Mouse (Mus musculus): ENCODE data around the gene Atoh8. TPM values are rescaled to one million over a fixed set of nuclear protein-coding genes. Genes with fewer than 3 reads are reported as not detected.

Atoh8 gene
- polyA plus RNA-seq, 1 experiment: 9.1 TPM

DNA sequence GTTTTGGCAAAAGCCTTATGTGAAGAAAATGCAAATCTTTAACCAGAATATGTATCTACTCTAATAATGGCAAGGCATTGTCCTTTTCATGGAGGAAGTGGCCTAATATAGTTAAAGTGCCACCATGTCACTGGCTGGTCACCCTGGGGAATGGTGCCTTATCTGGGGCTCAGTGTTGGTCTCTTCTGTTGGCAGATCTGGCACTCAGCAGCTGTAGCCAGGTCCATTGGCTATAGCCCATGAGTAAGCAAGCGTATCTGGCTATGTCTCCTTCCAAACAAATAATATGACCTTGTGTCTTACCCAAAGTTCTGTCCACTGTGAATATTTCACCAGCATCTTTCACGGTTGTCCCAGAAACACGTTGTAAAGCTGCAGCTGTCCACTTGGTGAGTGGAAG, 64.0 kb downstream of the Atoh8 start:
- H3K4me1 ChIP-seq (ENCODE audit: control insufficient read depth, insufficient read depth, insufficient read length, low read length): no peaks in the 10 kb centered on the region
- 82% methylated on average over 3 of the region's 3 CpGs for WGBS

DNA sequence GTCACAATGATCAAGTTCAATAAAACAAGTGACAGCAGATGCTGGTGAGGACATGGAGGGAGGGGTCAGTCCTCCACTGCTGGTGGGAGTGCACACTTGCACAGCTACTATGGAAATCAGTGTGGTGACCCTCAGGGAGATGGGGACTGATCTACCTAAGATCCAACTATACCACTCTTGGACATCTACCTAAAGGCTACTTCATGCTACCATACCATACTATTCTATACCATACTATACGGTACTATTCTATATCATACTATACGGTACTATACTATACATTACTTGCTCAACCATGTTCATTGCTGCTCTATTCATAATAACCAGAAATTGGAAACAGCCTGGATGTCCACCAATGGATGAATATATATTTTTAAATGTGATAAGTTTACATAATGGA, 69.5 kb downstream of the Atoh8 start:
- H3K27ac ChIP-seq (ENCODE audit: insufficient read depth, low read depth, low read length): no peak overlapping the region
- H3K27me3 ChIP-seq (ENCODE audit: control insufficient read depth, insufficient read depth, low read length): no peaks in the 10 kb centered on the region
- no peak for TF ChIP-seq CTCF (IDR thresholded peaks at IDR 0.05; ENCODE audit: extremely low read depth, insufficient read length, insufficient replicate concordance, low read depth, low read length)
- H3K36me3 ChIP-seq (ENCODE audit: control insufficient read depth, insufficient read depth, low read length): no peaks in the 10 kb centered on the region
- H3K4me3 ChIP-seq (ENCODE audit: low read depth, low read length): no peak overlapping the region
- WGBS: 38% methylated on average over 2 of the region's 2 CpGs
- H3K4me1 ChIP-seq (ENCODE audit: control insufficient read depth, insufficient read depth, insufficient read length, low read length): no peaks in the 10 kb centered on the region

More for the DNA sequence above, 64.0 kb downstream of the Atoh8 start:
- Histone ChIP-seq H3K27me3 (ENCODE audit: control insufficient read depth, insufficient read depth, low read length) (no peaks in the 10 kb centered on the region; the same call in 1 of the 2 replicates), H3K27ac (ENCODE audit: insufficient read depth, low read depth, low read length) (no peak overlapping the region), H3K36me3 (ENCODE audit: control insufficient read depth, insufficient read depth, low read length) (no peaks in the 10 kb centered on the region), H3K4me3 (ENCODE audit: low read depth, low read length) (no peak overlapping the region)
- no peak for TF ChIP-seq CTCF (IDR thresholded peaks at IDR 0.05; ENCODE audit: extremely low read depth, insufficient read length, insufficient replicate concordance, low read depth, low read length)
- no peak for TF ChIP-seq POLR2A (IDR thresholded peaks at IDR 0.05; ENCODE audit: low read depth, low read length)

DNA sequence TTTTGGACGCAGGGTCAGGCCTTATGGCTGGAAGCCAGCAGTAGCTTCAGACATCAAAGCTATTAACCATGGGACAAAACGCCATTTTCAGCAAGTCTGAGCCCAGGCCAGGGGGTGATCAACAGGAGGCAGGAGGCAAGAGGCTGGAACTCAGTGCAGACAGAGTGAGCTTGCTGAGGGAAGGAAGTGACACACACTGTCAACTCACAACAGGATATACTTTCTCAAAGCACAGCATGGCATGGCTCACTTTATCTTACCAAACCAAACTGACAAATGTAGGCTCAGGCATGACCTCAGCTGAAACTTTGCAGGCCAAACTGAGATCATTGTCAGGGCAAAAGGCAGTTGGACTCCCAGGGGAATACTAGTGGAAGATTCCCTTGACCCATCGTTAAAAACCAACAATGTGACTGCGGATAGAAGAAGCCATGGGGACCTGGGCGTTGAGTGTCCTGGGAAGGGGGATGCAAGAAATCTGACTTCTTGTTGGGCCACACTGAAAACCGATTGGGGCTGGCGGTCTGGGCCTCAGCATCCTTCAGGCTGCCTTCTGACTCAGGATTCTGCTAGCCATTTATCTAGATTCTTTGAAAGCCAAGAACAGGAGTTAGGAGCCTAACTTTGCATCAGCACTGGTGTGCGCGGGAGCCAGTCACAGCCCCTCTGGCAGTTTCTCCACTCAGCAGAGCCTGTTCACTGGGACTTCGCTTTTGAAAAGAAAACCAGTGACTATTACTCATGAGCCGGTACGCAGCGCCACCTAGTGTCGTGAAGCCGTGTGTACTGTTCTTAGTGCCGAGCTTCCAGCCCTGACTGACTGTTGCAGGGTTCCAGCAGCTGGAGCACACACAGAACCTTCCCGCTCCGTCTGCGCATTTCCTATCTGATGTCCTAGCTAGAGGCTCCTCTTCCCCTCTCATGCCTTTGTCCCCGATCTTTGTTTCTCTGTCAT, 70.8 kb downstream of the Atoh8 start:
- Histone ChIP-seq H3K27ac (ENCODE audit: insufficient read depth, low read depth, low read length) (no peak overlapping the region), H3K36me3 (ENCODE audit: control insufficient read depth, insufficient read depth, low read length) (no peaks in the 10 kb centered on the region), H3K4me3 (ENCODE audit: low read depth, low read length) (no peak overlapping the region), H3K4me1 (ENCODE audit: control insufficient read depth, insufficient read depth, insufficient read length, low read length) (no peaks in the 10 kb centered on the region), H3K27me3 (ENCODE audit: control insufficient read depth, insufficient read depth, low read length) (no peaks in the 10 kb centered on the region)
- 22% methylated on average over 20 of the region's 20 CpGs for whole genome bisulfite sequencing
- TF ChIP-seq CTCF (IDR thresholded peaks at IDR 0.05; ENCODE audit: extremely low read depth, insufficient read length, insufficient replicate concordance, low read depth, low read length): peak; percentile 90; the same call in 1 of the 2 replicates
- TF ChIP-seq POLR2A (IDR thresholded peaks at IDR 0.05; ENCODE audit: low read depth, low read length): no peak

DNA sequence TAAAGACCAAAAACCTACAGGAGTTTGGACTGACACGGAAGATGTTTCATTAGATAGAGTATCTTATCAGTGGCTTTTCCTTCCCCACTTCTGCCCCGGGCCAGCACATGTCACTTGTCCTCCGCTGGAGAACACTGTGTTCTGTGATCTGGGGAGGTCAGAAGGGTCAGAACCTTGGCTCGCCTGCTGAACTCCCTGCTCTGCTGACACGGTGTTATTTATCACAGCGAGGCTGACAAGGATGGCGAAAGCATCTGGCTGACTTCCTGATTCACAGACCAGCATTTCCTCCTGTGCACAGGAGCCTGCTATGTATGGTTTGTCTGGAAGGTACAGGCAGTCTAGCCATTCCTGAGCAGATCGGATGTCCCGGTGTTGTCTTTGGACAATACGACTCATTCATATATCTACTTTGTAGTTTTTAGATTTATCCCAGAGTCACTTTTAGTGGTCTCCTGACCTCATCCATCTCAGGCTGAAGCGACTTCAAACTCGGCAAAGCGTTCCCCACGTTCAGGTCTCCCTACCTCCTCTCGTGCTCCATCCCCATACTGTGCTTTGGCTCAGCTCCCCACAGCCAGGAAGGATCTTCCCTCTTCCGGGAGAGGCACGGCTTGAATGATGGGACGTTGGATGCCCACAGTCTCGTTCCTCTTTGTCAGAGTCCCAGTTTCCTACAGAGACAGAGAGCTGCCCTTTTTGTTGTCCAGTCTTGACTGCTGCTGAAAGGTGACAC, 73.1 kb downstream of the Atoh8 start:
- TF ChIP-seq CTCF (IDR thresholded peaks at IDR 0.05; ENCODE audit: extremely low read depth, insufficient read length, insufficient replicate concordance, low read depth, low read length): no peak
- no peak for TF ChIP-seq POLR2A (IDR thresholded peaks at IDR 0.05; ENCODE audit: low read depth, low read length)
- WGBS: 29% methylated on average over 19 of the region's 19 CpGs
- Histone ChIP-seq H3K4me1 (ENCODE audit: control insufficient read depth, insufficient read depth, insufficient read length, low read length) (no peaks in the 10 kb centered on the region), H3K27me3 (ENCODE audit: control insufficient read depth, insufficient read depth, low read length) (no peaks in the 10 kb centered on the region), H3K27ac (ENCODE audit: insufficient read depth, low read depth, low read length) (no peak overlapping the region), H3K4me3 (ENCODE audit: low read depth, low read length) (peak overlapping the region; percentile 21; the same call in 1 of the 2 replicates), H3K36me3 (ENCODE audit: control insufficient read depth, insufficient read depth, low read length) (no peaks in the 10 kb centered on the region)

DNA sequence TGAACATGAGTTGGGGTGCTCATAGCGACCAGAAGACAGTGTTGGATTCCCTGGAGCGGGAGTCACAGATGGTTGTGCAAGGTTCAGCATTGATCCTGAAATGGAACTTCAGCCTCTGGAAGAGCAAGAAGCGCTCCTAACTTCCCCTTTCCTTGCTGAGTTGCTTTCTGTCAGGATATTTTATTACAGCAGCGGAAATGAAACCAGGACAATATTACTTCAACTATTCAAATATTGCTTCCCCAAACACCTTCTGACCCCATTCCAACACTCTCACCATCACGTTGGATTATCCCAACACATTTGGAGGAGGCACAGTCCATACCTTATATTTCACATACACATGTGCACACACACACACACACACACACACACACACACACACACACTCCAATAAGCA, 73.6 kb downstream of the Atoh8 start:
- H3K27me3 ChIP-seq (ENCODE audit: control insufficient read depth, insufficient read depth, low read length): no peaks in the 10 kb centered on the region
- H3K36me3 ChIP-seq (ENCODE audit: control insufficient read depth, insufficient read depth, low read length): no peaks in the 10 kb centered on the region
- 47% methylated on average over 5 of the region's 5 CpGs for WGBS
- H3K4me1 ChIP-seq (ENCODE audit: control insufficient read depth, insufficient read depth, insufficient read length, low read length): no peaks in the 10 kb centered on the region
- H3K27ac ChIP-seq (ENCODE audit: insufficient read depth, low read depth, low read length): no peak overlapping the region
- no peak overlapping the region for H3K4me3 ChIP-seq (ENCODE audit: low read depth, low read length)
- TF ChIP-seq POLR2A (IDR thresholded peaks at IDR 0.05; ENCODE audit: low read depth, low read length) (no peak), CTCF (IDR thresholded peaks at IDR 0.05; ENCODE audit: extremely low read depth, insufficient read length, insufficient replicate concordance, low read depth, low read length) (no peak)

DNA sequence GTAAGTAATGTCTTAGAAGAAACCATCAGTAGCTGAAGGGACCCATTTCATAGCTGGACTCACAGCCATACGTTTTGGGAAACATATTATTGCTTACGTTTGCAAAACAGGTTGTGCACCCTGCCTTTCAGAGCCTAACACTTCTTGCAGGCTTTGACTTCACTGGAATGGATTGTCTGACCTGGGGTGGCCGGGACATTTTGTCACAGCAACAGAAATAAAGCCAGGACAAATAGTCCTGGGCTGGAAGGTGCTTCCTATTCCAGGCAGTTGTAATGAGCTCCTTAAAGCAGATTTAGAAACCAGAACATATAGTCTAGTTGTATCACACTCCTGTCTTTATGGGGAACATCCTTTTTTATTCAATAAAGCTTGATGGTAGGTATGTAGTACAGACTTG, 74.4 kb downstream of the Atoh8 start:
- WGBS: 78% methylated on average over 3 of the region's 3 CpGs
- TF ChIP-seq POLR2A (IDR thresholded peaks at IDR 0.05; ENCODE audit: low read depth, low read length): no peak
- TF ChIP-seq CTCF (IDR thresholded peaks at IDR 0.05; ENCODE audit: extremely low read depth, insufficient read length, insufficient replicate concordance, low read depth, low read length): no peak
- Histone ChIP-seq H3K27me3 (ENCODE audit: control insufficient read depth, insufficient read depth, low read length) (no peaks in the 10 kb centered on the region), H3K36me3 (ENCODE audit: control insufficient read depth, insufficient read depth, low read length) (no peaks in the 10 kb centered on the region), H3K4me1 (ENCODE audit: control insufficient read depth, insufficient read depth, insufficient read length, low read length) (no peaks in the 10 kb centered on the region), H3K27ac (ENCODE audit: insufficient read depth, low read depth, low read length) (no peak overlapping the region), H3K4me3 (ENCODE audit: low read depth, low read length) (no peak overlapping the region)

DNA sequence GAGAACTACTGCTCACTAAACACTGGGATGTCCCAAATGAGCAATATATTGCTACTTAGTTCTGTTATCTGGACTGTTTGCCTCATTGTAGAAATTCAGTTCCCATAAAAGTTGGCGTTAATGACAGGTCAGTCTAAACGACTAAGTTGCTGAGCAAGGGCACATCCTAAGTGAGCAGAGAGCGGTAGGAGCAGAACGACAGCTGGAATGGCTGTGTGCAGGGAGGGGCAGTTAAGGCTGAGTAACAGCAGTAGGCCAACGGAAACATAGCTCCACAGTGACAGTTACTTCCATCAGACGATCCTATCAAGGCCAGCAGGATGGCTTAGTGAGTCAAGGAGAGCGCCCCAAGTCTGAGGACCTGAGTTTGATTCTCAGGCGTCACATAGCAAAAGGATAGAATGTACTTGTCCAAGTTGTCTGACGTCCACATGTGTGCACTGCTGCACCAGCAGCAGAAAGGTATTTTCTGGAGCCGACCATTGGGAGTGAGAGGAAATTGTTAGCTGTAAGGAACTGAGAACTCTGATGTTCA, 75.4 kb downstream of the Atoh8 start:
- H3K4me1 ChIP-seq (ENCODE audit: control insufficient read depth, insufficient read depth, insufficient read length, low read length): no peaks in the 10 kb centered on the region
- H3K4me3 ChIP-seq (ENCODE audit: low read depth, low read length): no peak overlapping the region
- H3K36me3 ChIP-seq (ENCODE audit: control insufficient read depth, insufficient read depth, low read length): no peaks in the 10 kb centered on the region
- WGBS: 57% methylated on average over 10 of the region's 10 CpGs
- H3K27ac ChIP-seq (ENCODE audit: insufficient read depth, low read depth, low read length): no peak overlapping the region
- H3K27me3 ChIP-seq (ENCODE audit: control insufficient read depth, insufficient read depth, low read length): no peaks in the 10 kb centered on the region
- no peak for TF ChIP-seq POLR2A (IDR thresholded peaks at IDR 0.05; ENCODE audit: low read depth, low read length)
